Mouse (Mus musculus) induced T-regulatory cell, adult 2 months (primary cell): Measurements from ENCODE around the gene Zbtb8a.

ENCODE experiments used
- DNase-seq: peaks from one replicate; pipeline ENCODE4 v3.0.0-alpha.2; 2012; ENCODE audit warnings: low read depth

Zbtb8a gene

GRCm38 (mm10) chr4:129334677-129335215, 43.2 kb downstream of the Zbtb8a start:
- DNase-seq, result no peak

GRCm38 (mm10) chr4:129332846-129333245, 45.1 kb downstream of the Zbtb8a start:
- DNase-seq, result no peak

- no peak for DNase-seq
These were observed 51.7 kb downstream of the Zbtb8a start for GRCm38 (mm10) chr4:129326191-129326590.

- no peak for DNase-seq
These were observed 53.2 kb downstream of the Zbtb8a start for GRCm38 (mm10) chr4:129324756-129325155.

GRCm38 (mm10) chr4:129323491-129323890, 54.4 kb downstream of the Zbtb8a start:
- no peak for DNase-seq

- no peak for DNase-seq
These were observed 55.9 kb downstream of the Zbtb8a start for GRCm38 (mm10) chr4:129322042-129322441.

GRCm38 (mm10) chr4:129320876-129321275, 57.0 kb downstream of the Zbtb8a start:
- DNase-seq, result no peak

GRCm38 (mm10) chr4:129313886-129314285, 64.0 kb downstream of the Zbtb8a start:
- no peak for DNase-seq

- DNase-seq, result no peak
These were observed 70.0 kb downstream of the Zbtb8a start for GRCm38 (mm10) chr4:129307936-129308335.

GRCm38 (mm10) chr4:129304306-129304705, 73.6 kb downstream of the Zbtb8a start:
- DNase-seq, result no peak

GRCm38 (mm10) chr4:129303816-129304215, 74.1 kb downstream of the Zbtb8a start:
- DNase-seq, result no peak
